ENCODE assay signal across 28 mouse cellular contexts in genomic region chr2:124556861-124557499, GRCm38 (mm10).
DNase-seq lines count a peak whose midpoint lies in the region; ATAC-seq and TF ChIP-seq lines count a peak whose summit lies in the region.
"Had no signal": no experiment of that assay in that cellular context is flagged by ENCODE, and none has a peak within 500 bp of the region (broad histone marks: within the 10 kb centered on the region; RNA-seq: fewer than 3 reads in every experiment).

No protein-coding gene starts in this region.

- TF ChIP-seq CTCF in stomach, postnatal 0 days (IDR thresholded peaks at IDR 0.05; ENCODE audit: low read depth), result no peak

- H3K4me1 ChIP-seq in lung, embryonic 16.5 days (replicated peaks; ENCODE audit: control insufficient read depth, insufficient read depth, low read length), result peaks cover 11% of the 10 kb centered on the region
- no peaks in the 10 kb centered on the region for H3K4me1 ChIP-seq in stomach, embryonic 16.5 days (ENCODE audit: control insufficient read depth, insufficient read depth, low read length)
- H3K4me1 ChIP-seq in stomach, postnatal 0 days (replicated peaks; ENCODE audit: control insufficient read depth, insufficient read depth), result no peaks in the 10 kb centered on the region
- H3K4me1 ChIP-seq: forebrain, embryonic 13.5 days had no signal

- H3K9me3 ChIP-seq in lung, embryonic 16.5 days (ENCODE audit: control insufficient read depth, low read length), result no peaks in the 10 kb centered on the region
- H3K9me3 ChIP-seq in stomach, embryonic 16.5 days (replicated peaks; ENCODE audit: control insufficient read depth, low read length), result no peaks in the 10 kb centered on the region
- H3K9me3 ChIP-seq in stomach, postnatal 0 days (ENCODE audit: control insufficient read depth, low read length), result no peaks in the 10 kb centered on the region
- H3K9me3 ChIP-seq: embryonic facial prominence, embryonic 10.5 days; embryonic facial prominence, embryonic 13.5 days; forebrain, embryonic 13.5 days; heart, embryonic 10.5 days; heart, embryonic 13.5 days had no signal

- no peak overlapping the region for H3K9ac ChIP-seq in lung, embryonic 16.5 days (ENCODE audit: low read length)
- H3K9ac ChIP-seq in stomach, embryonic 16.5 days (ENCODE audit: low read length), result no peak overlapping the region
- H3K9ac ChIP-seq in stomach, postnatal 0 days (ENCODE audit: low read length), result no peak overlapping the region
- H3K9ac ChIP-seq: embryonic facial prominence, embryonic 13.5 days; forebrain, embryonic 13.5 days; heart, embryonic 13.5 days; hindbrain, embryonic 14.5 days had no signal

- H3K4me2 ChIP-seq in lung, embryonic 16.5 days (ENCODE audit: low read depth, low read length), result no peak overlapping the region
- H3K4me2 ChIP-seq in stomach, embryonic 16.5 days (ENCODE audit: low read depth, low read length), result no peak overlapping the region
- H3K4me2 ChIP-seq in stomach, postnatal 0 days (replicated peaks; ENCODE audit: low read depth), result no peak overlapping the region
- H3K4me2 ChIP-seq: embryonic facial prominence, embryonic 13.5 days; forebrain, embryonic 13.5 days; heart, embryonic 13.5 days; hindbrain, embryonic 14.5 days had no signal

- ATAC-seq in lung, embryonic 16.5 days (ENCODE audit: low read depth), result peak; percentile 89
- ATAC-seq in stomach, embryonic 16.5 days (ENCODE audit: insufficient read depth, low FRiP score), result peak; percentile 50
- no peak for ATAC-seq in stomach, postnatal 0 days (ENCODE audit: low FRiP score, low TSS enrichment)
- ATAC-seq: activated CD4-positive, CD25-positive, alpha-beta regulatory T cell, adult 4 months; forebrain, embryonic 13.5 days; forebrain, embryonic 16.5 days had no signal

- 34% methylated on average over 5 of the region's 5 CpGs for WGBS in lung, embryonic 16.5 days
- 34% methylated on average over 5 of the region's 5 CpGs for WGBS in stomach, embryonic 16.5 days
- 31% methylated on average over 5 of the region's 5 CpGs for WGBS in stomach, postnatal 0 days

- no peaks in the 10 kb centered on the region for H3K27me3 ChIP-seq in lung, embryonic 16.5 days (ENCODE audit: control insufficient read depth, insufficient read depth, low read depth, low read length)
- H3K27me3 ChIP-seq in stomach, embryonic 16.5 days (ENCODE audit: control insufficient read depth, insufficient read depth, low read length), result no peaks in the 10 kb centered on the region
- no peaks in the 10 kb centered on the region for H3K27me3 ChIP-seq in stomach, postnatal 0 days (ENCODE audit: control insufficient read depth, insufficient read depth, low read length)
- H3K27me3 ChIP-seq: embryonic facial prominence, embryonic 13.5 days; forebrain, embryonic 13.5 days; heart, embryonic 13.5 days had no signal

- no peaks in the 10 kb centered on the region for H3K36me3 ChIP-seq in lung, embryonic 16.5 days (ENCODE audit: control insufficient read depth, insufficient read depth, low read length)
- H3K36me3 ChIP-seq in stomach, embryonic 16.5 days (ENCODE audit: control insufficient read depth, insufficient read depth, low read length), result no peaks in the 10 kb centered on the region
- no peaks in the 10 kb centered on the region for H3K36me3 ChIP-seq in stomach, postnatal 0 days (ENCODE audit: control insufficient read depth, insufficient read depth, low read length)
- H3K36me3 ChIP-seq: embryonic facial prominence, embryonic 10.5 days; embryonic facial prominence, embryonic 13.5 days; heart, embryonic 10.5 days; heart, embryonic 13.5 days had no signal

- peak; percentile 35 for DNase-seq in heart, adult 11 months
- DNase-seq in heart, adult 9 months (ENCODE audit: low spot score in 2 of 2), result no peak
- no peak for DNase-seq in lung, adult 18-20 months
- DNase-seq in stomach, postnatal 0 days (ENCODE audit: low spot score), result no peak
- DNase-seq in gastrocnemius, adult 18-20 months (ENCODE audit: low spot score), result no peak
- DNase-seq: adrenal gland, adult 8-10 months; adrenal gland, postnatal 25 days; cerebellum, adult 11-12 months; cerebellum, adult 8-10 months; cerebellum, postnatal 10 days; cerebellum, postnatal 36 days; embryo, embryonic 11 days; gastrocnemius, adult 2 months; gastrocnemius, postnatal 14 days; heart, adult 18-20 months; heart, postnatal 14 days; heart, postnatal 4 days had no signal

- TF ChIP-seq EP300 in stomach, postnatal 0 days (optimal IDR thresholded peaks at IDR 0.05), result no peak

- no peak overlapping the region for H3K4me3 ChIP-seq in lung, embryonic 16.5 days (ENCODE audit: low read length)
- no peak overlapping the region for H3K4me3 ChIP-seq in stomach, embryonic 16.5 days (replicated peaks; ENCODE audit: low read length)
- H3K4me3 ChIP-seq in stomach, postnatal 0 days (ENCODE audit: low read depth, low read length), result no peak overlapping the region
- H3K4me3 ChIP-seq: embryonic facial prominence, embryonic 10.5 days; embryonic facial prominence, embryonic 13.5 days; erythroblast, embryonic 14.5 days; forebrain, embryonic 13.5 days; gastrocnemius, adult 2 months; heart, embryonic 10.5 days; heart, embryonic 13.5 days had no signal

- peak overlapping the region; percentile 23 for H3K27ac ChIP-seq in lung, embryonic 16.5 days (ENCODE audit: low read length)
- no peak overlapping the region for H3K27ac ChIP-seq in stomach, embryonic 16.5 days (ENCODE audit: low read length)
- no peak overlapping the region for H3K27ac ChIP-seq in stomach, postnatal 0 days (replicated peaks)
- H3K27ac ChIP-seq: embryonic facial prominence, embryonic 10.5 days; embryonic facial prominence, embryonic 13.5 days; forebrain, embryonic 13.5 days; gastrocnemius, adult 2 months; heart, embryonic 10.5 days; heart, embryonic 13.5 days; hindbrain, embryonic 14.5 days had no signal
